Comparison of ENCODE assay signal across 1 mouse cellular context in the genomic region with DNA sequence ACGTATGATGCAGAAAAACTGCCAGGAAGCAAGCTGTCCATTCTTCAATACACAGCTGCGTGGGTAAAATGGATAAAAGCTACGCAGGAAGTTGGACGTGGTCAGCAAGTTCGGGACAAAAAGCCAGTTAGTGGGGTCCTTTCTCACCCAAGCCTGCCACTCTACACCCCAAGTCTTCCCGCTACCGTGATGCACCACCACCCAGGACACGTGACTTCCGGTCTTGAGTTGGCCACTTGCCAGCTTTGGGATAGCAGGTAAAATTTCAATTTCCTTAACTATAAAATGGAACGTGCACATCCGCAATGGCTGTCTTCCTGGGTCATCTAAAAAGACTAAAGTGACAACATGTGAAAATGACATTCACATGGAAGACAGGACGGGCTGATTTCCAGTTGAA.
TF ChIP-seq lines count a peak whose summit lies in the region.

No protein-coding gene starts in this region.

TF ChIP-seq in MEL, 35 proteins besides CTCF, POLR2A, EP300 and RAD21 (continued from another document):
- TF ChIP-seq ZC3H11A (IDR thresholded peaks at IDR 0.05; ENCODE audit: low read depth, low read length) (no peak), TCF12 (IDR thresholded peaks at IDR 0.05; ENCODE audit: low read depth, low read length) (no peak), MAX (IDR thresholded peaks at IDR 0.05; ENCODE audit: low read length) (peak; percentile 37; the same call in 1 of the 2 replicates), MXI1 (IDR thresholded peaks at IDR 0.05; ENCODE audit: low read depth, low read length) (no peak), SMC3 (IDR thresholded peaks at IDR 0.05; ENCODE audit: low read depth, low read length) (no peak), GABPA (IDR thresholded peaks at IDR 0.05; ENCODE audit: low read depth, low read length) (no peak), RCOR1 (IDR thresholded peaks at IDR 0.05; ENCODE audit: low read depth, low read length) (no peak), UBTF (IDR thresholded peaks at IDR 0.05; ENCODE audit: borderline replicate concordance, insufficient read depth, low read depth, low read length) (no peak), USF2 (IDR thresholded peaks at IDR 0.05; ENCODE audit: borderline replicate concordance in 1 of 2, insufficient read depth in 1 of 2, low read depth in 1 of 2, low read length in 2 of 2) (peak in 1 of 2 experiments; percentile 35; a peak in 1 of 4 replicates)
